Mouse (Mus musculus) liver, embryonic 16.5 days (tissue): Measurements from ENCODE around the gene Parp9. TPM values are rescaled to one million over a fixed set of nuclear protein-coding genes. Genes with fewer than 3 reads are reported as not detected.
"Not testable (repeated sequence)": the region's sequence is repeated elsewhere in the genome, so short reads cannot be mapped to it uniquely, and the experiment has no call there.

Experiments used
- ATAC-seq: fragments of 200-750 bp; cut with Nextera tagmentation; 2 replicates; pipeline ENCODE4 v1.8.0; 2017; ENCODE audit warnings: low read depth, mild to moderate bottlenecking, moderate number of reproducible peaks, moderate library complexity
- H3K27ac ChIP-seq: fragments of 300-500 bp; sonication (generic); 2 replicates; pipeline ENCODE4 v1.5.1; 2014; ENCODE audit warnings: mild to moderate bottlenecking, low read length
- H3K27me3 ChIP-seq: fragments of 300-500 bp; sonication (generic); 2 replicates; pipeline ENCODE4 v1.6.1; 2014; ENCODE audit warnings: low read depth, low read length, mixed read lengths; ENCODE audit not compliant: control insufficient read depth, insufficient read depth
- H3K36me3 ChIP-seq: fragments of 300-500 bp; sonication (generic); 2 replicates; pipeline ENCODE4 v1.6.1; 2014; ENCODE audit warnings: mild to moderate bottlenecking; ENCODE audit not compliant: control insufficient read depth, insufficient read depth
- H3K4me1 ChIP-seq: fragments of 300-500 bp; sonication (generic); 2 replicates; pipeline ENCODE4 v1.6.1; 2014; ENCODE audit warnings: low read depth, low read length, mixed read lengths; ENCODE audit not compliant: control insufficient read depth
- H3K4me2 ChIP-seq: fragments of 300-500 bp; sonication (generic); 2 replicates; pipeline ENCODE4 v1.6.1; 2014; ENCODE audit warnings: low read depth, low read length, mixed read lengths
- H3K4me3 ChIP-seq: fragments of 300-500 bp; sonication (generic); 2 replicates; pipeline ENCODE4 v1.5.1; 2014; ENCODE audit warnings: low read depth, mild to moderate bottlenecking, low read length
- H3K9ac ChIP-seq: fragments of 300-500 bp; sonication (generic); 2 replicates; pipeline ENCODE4 v1.6.1; 2014; ENCODE audit warnings: low read depth, low read length
- H3K9me3 ChIP-seq: fragments of 300-500 bp; sonication (generic); replicated peaks from 2 replicates; pipeline ENCODE4 v1.6.1; 2016; ENCODE audit warnings: low read length; ENCODE audit not compliant: control insufficient read depth
- WGBS: fragments of 180-500 bp; shearing (Covaris S2); extraction: QIAGEN DNeasy Blood & Tissue Kit; methylation state at CpG from one replicate; pipeline ENCODE4 v1.1.7; 2014; ENCODE audit not compliant: insufficient replicate concordance; 5-methylcytosine and 5-hydroxymethylcytosine counted together
- polyA plus RNA-seq: library from polyadenylated mRNA; unstranded; fragments of >200 nt; fragmentation: Nextera tagmentation; extraction: Ambion mirVana; gene quantifications from 2 replicates; pipeline ENCODE4 v1.2.1, GENCODE M21; 2015

The Parp9 gene
- polyA plus RNA-seq, 1 experiment from 2014 or later: 7.7 TPM

DNA sequence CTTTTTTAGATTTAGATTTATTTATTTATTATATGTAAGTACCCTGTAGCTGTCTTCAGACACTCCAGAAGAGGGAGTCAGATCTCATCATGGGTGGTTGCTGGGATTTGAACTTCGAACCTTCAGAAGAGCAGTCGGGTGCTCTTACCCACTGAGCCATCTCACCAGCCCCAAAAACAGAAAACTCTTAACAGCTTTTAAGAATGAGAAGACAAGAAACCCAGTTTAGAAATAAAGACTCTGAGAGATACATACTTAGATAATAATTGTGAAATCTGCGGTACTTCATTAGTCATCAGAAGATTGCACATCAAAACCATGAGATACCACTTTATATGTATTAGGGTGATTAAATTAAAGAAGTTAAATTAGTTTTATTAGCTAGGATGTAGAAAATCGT is 60.6 kb downstream of the Parp9 start:
- not testable (repeated sequence) for H3K36me3 ChIP-seq, H3K4me1 ChIP-seq, H3K9ac ChIP-seq, H3K4me2 ChIP-seq, H3K27ac ChIP-seq, H3K9me3 ChIP-seq, H3K27me3 ChIP-seq, ATAC-seq, H3K4me3 ChIP-seq
- WGBS: 92% methylated on average over 4 of the region's 4 CpGs

DNA sequence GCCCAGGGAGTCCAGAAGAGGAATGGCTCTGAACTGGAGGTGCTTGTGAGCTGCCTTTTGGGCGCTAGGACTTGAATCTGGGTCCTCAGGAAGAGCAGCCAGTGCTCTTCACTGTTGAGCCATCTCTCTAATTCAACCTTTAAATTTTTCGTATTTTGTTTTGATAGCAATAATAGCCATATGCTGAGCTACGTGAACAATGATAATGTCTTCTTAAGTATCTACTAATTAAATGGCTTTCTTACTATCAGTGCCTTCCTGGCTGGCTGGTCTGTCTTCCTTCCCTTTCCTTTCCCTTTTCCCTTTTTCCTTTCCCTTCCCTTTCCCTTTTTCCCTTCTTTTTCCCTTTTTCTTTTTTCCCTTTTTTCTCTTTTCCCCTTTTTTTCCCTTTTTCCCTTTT is 70.1 kb downstream of the Parp9 start:
- Histone ChIP-seq H3K27ac (no peak overlapping the region), H3K4me3 (no peak overlapping the region), H3K9me3 (no peaks in the 10 kb centered on the region), H3K36me3 (no peaks in the 10 kb centered on the region; the same call in 1 of the 2 replicates), H3K9ac (no peak overlapping the region), H3K27me3 (no peaks in the 10 kb centered on the region), H3K4me1 (no peaks in the 10 kb centered on the region), H3K4me2 (no peak overlapping the region)
- ATAC-seq: no peak
- WGBS: 86% methylated on average over 3 of the region's 3 CpGs

DNA sequence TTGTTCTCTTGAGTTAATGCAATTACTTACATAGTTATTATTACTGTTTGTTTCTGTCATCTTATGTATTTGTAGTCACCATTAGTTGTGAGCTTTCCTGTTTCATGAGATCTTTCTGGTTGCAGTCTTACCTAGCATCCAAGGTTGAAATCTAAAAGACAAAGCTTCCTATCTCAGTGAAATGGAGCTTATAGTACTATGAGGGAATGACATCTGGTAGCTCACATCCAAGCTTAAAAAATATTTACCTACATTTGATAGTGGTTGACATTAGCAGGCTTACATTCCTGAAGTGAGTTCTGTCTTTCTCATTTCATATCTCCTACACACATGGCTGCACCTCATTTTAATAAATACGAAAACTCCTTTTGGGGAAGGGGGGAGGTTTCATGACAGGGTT is 78.1 kb downstream of the Parp9 start:
- ATAC-seq: no peak
- WGBS: 82% methylated on average over 1 of the region's 1 CpGs
- Histone ChIP-seq H3K4me2 (no peak overlapping the region), H3K27me3 (no peaks in the 10 kb centered on the region), H3K36me3 (peaks cover 4% of the 10 kb centered on the region), H3K27ac (no peak overlapping the region), H3K9ac (no peak overlapping the region), H3K4me3 (no peak overlapping the region), H3K9me3 (no peaks in the 10 kb centered on the region), H3K4me1 (no peaks in the 10 kb centered on the region)

Other genes with a start within 250 kb of the Parp9 start
- 4.4 and 4.6 TPM in 2 replicates for gene Dirc2, start 169.1 kb upstream of the Parp9 start, polyA plus RNA-seq
- 16.1 and 17.2 TPM in 2 replicates for gene Hspbap1, start 168.1 kb upstream of the Parp9 start, polyA plus RNA-seq
- 1.4 and 1.5 TPM in 2 replicates for gene Parp14, start 66.9 kb upstream of the Parp9 start, polyA plus RNA-seq
- gene Dtx3l, start 681 bp downstream of the Parp9 start, polyA plus RNA-seq: 4.7 and 5.5 TPM in 2 replicates
- gene Kpna1, start 40.3 kb downstream of the Parp9 start, polyA plus RNA-seq: 31.3 and 34.1 TPM in 2 replicates
- 2.1 and 2.2 TPM in 2 replicates for gene Wdr5b, start 102.7 kb downstream of the Parp9 start, polyA plus RNA-seq
- 223 and 235 TPM in 2 replicates for gene Fam162a, start 133.1 kb downstream of the Parp9 start, polyA plus RNA-seq
- 43.8 and 44.6 TPM in 2 replicates for gene Ccdc58, start 133.2 kb downstream of the Parp9 start, polyA plus RNA-seq
- gene Csta1, start 192.8 kb downstream of the Parp9 start, polyA plus RNA-seq: 0.02 and 0.04 TPM in 2 replicates
- 82.3 and 84.4 TPM in 2 replicates for gene Stfa2l1, start 218.3 kb downstream of the Parp9 start, polyA plus RNA-seq
- gene Gm5483, start 245.7 kb downstream of the Parp9 start, polyA plus RNA-seq: 264 and 272 TPM in 2 replicates